Mouse (Mus musculus) megakaryocyte, adult 5-6 weeks (primary cell): ENCODE data around the gene Ganc. TPM values are rescaled to one million over a fixed set of nuclear protein-coding genes. Genes with fewer than 3 reads are reported as not detected.

ENCODE experiments used
- ATAC-seq: 2 replicates; pipeline ENCODE4 v1.8.0; 2016; ENCODE audit warnings: mild to moderate bottlenecking, inconsistent platforms; ENCODE audit not compliant: poor library complexity, severe bottlenecking
- total RNA-seq, 2 experiments: library from RNA; stranded (forward) in 1 of 2; stranded (reverse) in 1 of 2; fragments of 153-499, 151-499 nt in 1 of 2; fragments of 221-1000, 200-1000 nt in 1 of 2; gene quantifications; 2 replicates each; pipeline versions ENCODE4 v1.2.3 to v1.2.4; 2015 to 2017

Gene Ganc
- 10.8 and 11.9 TPM in 2 replicates for total RNA-seq (2015)
- total RNA-seq (2017) = 20.7 and 21.0 TPM in 2 replicates

DNA sequence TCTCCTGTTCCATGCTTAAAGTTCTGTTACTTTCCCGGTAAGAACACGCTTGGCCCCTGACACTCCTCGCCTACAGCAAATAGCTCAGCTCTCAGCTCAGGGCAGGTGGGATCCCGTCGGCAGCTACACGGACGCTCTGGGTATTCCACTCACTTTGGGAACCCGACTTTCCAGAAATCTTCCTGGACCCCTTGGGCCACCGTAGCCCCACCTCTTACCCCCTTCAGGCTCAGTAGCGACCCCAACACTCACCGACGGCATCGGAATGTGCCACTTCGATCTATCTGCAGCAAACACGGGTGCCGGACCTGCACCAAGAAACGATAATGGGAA is at the start of gene Ganc:
Ganc (plus strand) TSS at position 244 of the 333 bp plus-strand sequence.
- peak; percentile 25 for ATAC-seq

DNA sequence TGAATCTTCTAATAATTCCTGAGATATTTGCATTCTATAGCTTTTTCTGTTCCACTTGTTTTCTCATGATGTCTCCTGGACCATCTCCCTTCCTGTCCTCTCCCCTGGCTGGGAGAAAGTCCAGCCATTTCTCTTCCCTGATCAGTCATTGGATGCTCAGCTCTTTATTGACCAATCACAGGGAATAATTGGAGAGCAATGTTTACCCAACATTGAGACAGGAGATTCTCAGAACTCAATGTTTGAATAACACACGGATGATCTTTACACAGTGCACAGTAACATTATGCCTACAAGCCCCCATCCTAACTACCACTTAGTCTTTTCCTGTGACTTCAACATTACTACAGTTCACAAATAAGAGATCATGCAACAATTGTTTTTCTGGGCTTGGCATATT is 43.3 kb upstream of the Ganc start:
- no peak for ATAC-seq

DNA sequence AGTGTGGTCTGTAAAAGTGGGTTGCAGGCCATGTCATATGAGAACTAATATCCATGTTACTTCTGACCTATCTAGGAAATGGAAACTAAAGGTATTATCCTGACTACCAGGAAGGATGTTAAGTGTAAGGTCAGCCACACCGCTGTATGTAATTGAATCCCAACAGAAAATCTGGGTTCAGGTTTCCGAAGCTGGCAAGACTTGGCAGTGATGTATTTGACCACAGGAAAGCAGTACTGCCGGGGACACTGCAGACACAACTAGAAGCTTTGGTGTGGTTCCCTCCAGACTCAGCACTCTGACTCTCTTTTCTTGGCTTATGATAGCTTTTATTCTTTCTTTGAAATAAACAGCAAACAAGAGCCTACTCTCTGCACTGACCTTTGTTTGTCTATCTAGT is 37.2 kb upstream of the Ganc start:
- ATAC-seq = no peak

DNA sequence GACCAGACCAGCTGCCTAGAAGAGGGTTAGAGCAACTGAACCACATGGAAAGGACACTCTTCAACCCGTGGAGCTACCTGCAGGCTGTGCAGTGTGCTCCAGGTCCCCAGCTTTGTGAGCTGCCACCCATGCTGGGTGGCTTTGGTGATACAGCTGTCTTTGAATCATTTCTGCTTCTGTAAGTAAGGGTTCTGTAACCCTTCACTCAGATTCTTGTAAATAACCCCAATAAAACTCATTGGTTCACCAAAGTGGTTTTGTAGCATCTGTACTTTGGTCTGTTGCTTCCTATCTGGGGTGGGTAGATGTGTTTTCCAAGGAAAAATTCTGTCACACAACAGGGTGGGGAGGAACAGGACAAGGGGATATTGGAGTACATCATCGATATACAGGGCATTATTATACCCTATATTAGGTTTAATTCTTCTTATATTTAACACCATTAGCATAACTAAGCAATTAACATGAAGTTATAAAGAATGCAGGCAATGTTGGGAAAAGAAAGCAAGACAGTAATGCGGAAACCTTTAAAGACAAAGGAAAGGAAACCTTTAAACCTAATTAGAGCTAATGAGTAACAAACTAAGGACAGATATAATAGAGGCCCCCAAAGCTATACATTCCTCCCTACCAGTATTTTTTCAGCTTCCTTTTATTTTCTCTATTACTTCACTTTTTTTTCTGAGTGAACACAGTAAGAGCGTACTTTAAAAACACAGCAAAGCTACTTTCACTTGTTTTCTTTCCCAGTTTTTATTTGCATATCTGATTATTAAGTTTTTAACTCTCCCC is 36.1 kb upstream of the Ganc start:
- ATAC-seq = no peak

DNA sequence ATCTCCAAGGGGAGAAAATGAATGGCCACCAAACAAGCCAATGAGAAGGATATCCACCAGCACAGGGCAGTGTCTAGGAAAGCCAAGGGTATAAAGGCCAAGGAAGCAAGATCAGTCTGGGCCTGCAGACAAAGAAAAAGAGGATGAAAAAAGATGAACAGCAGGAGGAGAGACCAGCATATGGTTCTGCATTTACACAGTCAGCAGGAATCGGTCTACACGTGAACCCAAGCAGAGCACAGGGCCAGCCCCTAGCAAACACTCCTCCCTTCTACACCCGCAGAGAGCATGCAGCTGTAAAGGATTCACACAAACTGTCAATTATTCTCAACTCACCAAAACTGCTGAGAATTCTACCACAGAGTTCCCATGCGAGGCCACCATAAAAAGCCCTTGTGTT is 29.8 kb upstream of the Ganc start:
- no peak for ATAC-seq

DNA sequence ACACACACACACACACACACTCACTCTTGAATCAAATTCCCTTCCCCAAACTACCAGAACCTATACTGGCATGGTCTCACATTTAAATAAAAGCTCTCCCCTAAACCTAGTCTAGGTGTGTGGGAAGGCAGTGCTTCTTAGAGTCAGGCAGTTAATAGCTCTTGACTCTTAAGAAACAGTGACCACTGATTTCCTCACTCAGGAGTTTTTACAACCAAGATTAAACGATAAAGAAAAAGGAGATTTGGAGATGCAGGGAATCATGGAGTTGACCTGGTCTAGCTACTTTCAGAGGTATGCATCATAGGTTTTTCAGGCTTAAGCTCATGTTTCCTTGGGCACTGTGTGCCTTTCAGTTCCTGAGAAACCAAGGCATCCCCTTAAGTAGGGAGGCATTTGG is 17.4 kb upstream of the Ganc start:
- ATAC-seq = no peak

DNA sequence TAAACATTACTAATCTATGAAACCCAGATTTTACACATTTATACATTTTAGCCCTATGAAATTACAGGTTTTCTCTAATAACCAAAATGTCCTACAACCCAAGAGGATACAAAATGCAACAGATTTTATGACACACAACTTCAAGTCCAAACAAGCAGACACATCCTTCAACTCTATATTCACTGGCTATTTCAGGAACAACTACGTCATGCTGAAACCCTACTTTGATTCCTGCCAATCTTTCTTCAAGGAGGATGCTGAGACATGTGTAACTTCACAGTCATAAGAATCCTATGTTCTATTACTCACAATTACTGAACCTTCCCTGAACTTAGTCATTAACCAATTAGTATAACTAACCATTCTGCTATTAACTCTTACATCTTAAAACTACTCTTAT is 16.4 kb upstream of the Ganc start:
- no peak for ATAC-seq

DNA sequence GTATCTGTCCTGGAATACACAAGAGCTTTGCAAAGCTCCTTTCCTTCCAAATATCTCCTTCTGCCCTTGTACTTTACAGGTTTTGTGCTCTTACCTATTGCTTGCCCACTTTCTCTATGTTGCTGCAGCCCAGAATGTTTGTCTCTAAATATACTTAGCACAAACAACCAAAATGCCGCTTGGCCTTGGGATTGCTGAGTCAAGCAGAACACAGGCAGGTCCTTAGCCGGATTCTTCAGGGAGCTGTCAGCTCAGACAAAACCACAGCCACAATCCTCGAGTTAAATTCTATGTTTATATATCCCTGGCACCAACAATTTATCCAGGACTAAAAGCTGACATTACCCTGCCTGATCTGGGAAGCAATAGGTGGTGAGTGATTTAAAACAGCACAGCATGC is 14.3 kb upstream of the Ganc start:
- no peak for ATAC-seq

DNA sequence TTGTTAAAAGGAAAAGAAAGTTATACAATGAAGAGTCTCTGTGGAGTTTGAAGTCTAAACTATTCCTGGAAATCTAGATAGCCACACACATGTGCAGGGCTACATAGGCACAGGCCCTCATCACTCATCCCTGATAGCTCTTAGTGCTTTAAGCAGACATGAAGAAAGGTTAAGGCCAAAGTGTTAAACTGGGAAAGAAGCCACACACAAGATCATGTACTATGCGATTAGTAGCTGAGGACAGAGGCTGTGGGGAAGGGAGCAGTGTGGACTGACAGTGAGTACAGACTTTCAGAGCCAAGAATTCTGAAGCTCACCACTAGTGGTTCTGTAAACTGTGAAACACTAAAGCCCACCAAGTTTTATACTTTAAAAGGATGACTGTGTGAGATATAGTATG is 12.8 kb upstream of the Ganc start:
- no peak for ATAC-seq

DNA sequence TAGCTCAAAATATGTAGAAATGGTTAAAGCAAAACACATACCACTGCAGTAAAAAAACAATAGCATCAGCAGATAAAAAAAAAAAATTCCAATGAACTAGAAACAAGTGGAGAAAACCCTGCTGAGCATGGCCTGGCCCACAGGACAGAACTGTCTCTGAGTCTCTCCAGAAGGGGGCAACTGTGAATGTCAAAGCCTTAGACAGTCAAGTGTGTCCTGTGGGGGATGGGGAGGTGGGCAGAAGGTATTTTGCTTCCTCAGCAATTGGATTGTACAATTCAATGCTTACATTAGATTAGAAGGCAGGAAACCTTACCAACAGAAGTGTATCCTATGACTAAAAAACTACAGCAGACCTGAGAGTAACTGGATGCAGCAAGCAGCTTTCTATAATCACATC is 11.3 kb upstream of the Ganc start:
- no peak for ATAC-seq

DNA sequence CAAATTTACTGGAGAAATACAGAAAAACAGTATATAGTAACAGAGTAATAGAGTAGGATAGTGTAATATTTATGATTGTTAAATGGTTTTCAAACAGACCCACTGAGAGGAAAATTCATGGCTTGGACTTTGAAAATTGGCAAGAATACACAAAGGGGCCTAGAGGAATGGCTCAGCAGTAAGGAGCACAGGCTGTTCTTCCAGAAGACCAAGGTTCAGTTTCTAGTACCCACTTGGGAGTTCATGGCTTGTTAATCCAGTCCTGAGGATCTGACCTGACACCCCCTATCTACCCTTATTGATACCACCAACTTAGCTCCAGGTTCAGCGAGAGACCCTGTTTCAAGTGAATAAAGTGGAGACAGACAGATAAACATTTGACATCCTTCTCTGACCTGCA is 5.7 kb upstream of the Ganc start:
- no peak for ATAC-seq

DNA sequence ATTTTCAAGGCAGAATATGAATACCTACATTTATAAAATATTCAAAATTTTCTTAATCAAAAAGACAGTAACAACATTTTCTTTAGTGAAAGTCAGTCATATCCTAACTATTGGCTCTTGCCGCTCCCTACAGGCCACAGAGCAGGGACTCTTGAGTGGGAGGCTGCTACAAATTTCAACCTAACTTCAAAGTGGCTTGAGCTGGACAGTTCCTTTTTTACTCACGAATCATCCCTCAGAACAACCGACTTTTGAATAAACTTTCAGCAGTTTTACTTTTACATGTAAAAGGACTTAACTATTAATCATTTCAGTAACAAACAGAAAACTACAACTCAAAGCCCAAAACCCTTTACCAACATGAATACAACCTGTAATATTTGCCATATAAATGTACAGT is 883 bp upstream of the Ganc start:
- ATAC-seq = no peak

DNA sequence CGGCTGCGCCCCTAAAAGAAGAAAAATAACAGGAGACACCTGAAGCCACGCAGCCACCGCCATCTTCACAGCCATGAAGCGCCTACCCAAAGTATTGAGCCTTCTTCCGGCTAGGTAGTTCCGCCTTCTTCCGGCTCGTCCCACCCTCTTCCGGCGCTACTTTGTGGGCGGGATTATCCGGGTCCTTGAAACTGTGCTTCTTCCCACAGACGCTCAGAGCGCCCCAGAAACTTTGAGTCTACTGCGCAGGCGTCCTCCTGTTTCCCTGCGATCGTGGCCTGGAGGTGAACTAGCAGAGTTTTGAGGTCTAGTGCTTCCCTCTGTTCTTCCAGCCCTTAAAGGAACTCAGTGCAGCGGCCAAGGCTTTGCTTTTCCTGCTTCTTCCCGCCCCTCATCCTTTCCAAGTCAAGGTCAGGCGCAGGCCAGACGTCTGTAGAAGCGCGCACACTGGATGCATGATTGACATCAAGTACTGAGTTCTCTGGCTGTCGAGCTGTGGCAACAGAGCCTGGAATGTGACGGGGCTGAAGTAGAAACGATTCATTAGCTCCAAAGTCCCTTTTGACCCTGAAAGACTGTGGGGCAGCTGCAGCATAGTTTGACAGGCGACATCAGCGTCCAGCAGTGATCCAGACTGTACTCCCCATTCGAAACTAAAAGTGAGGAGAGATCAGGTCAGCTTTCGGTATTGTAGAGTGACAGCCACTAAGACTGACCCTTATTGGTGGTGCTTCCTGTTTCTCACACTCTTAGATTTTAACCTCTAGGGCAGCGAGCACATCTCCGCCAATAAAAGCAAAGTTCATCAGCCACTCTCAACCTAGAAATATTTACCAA is 508 bp downstream of the Ganc start, which contains the start of gene Tmem87a:
Tmem87a (minus strand) TSS at position 128 of the 837 bp plus-strand sequence.
- ATAC-seq = peak; percentile 94

DNA sequence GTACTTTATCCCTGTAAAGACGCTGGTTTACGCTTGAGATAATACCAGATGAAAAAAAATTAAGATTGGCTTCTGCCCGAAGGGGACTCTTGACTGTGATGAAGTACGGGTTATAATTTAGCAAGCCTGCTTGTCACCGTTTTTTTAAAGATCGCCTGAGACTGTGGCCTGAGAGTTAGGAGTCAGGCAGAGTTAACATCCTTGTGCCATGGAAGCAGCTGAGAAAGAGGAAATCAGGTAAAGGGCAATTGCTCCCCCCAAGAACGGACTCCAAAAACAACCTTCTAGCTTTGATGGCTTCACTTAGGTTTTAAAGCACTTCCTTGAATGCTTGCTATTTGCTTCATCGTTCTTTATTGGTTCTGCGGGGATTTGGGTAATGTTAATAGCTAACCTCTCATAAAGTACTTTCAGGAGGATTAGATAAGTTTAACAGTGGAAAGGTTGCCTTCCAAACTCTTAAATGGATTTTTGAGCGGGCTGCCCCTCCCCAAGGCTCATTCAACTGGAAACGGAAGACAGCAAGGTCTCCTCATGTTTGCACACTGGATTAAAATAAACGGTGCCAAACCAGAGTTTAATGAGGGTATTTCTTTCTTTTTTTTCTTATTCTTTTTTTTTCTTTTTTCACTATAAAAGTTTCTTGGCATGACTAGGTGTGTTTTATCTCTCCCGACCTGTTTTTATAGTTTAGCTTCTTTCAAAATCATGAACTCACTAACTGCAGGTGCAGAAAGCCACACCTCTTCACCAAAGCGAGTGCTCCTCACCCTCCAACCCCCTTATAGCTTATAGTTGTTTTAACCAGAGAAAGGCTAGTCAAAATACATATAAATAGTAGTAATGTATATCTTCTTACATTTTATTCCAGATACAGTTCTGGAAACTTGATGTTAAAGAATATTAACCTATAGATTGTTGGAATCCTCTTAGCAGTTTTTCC is 1.4 kb downstream of the Ganc start:
- peak; percentile 12 for ATAC-seq

DNA sequence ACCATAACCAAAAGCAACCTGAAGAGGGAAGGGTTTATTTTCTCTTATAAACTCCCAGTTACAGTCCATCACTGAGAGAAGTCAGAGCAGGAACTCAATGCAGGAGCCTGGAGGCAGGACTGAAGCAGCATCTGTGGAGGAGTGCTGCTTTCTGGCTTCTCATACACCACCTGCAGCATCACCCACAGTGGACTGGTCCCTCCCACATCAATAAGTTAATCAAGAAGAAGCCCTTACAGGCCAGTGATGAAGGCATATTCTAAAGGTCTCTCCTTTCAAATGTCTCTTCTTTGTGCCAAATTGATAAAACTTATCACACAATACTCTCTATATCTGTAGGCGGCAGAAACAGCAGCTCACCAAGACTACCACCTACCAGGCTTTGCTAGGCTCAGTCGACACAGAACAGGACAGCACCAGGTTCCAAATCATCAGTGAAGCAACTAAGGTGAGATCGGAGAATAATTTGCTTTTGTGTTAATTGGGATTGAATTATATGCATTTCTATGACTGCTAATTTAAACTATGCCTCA is 7.5 kb downstream of the Ganc start:
- no peak for ATAC-seq

DNA sequence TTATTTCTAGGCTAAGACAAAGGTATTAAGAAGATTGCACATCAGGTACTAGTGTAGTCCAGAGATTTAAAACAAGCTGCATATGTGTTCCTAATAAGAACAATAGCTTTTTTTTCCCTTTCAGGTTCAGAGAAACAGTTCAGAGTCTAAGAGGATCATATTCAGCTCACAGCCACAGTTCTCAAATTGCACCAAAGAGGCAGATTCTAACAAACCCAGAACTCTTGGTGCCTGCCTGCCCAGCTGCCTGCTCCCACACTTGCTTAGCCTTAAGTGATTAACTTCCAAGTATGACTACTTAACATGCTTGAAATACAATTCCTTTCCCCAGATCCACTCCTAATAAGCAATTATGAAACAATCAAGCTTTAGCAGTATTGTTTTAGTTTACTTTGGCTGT is 10.4 kb downstream of the Ganc start:
- ATAC-seq = no peak

DNA sequence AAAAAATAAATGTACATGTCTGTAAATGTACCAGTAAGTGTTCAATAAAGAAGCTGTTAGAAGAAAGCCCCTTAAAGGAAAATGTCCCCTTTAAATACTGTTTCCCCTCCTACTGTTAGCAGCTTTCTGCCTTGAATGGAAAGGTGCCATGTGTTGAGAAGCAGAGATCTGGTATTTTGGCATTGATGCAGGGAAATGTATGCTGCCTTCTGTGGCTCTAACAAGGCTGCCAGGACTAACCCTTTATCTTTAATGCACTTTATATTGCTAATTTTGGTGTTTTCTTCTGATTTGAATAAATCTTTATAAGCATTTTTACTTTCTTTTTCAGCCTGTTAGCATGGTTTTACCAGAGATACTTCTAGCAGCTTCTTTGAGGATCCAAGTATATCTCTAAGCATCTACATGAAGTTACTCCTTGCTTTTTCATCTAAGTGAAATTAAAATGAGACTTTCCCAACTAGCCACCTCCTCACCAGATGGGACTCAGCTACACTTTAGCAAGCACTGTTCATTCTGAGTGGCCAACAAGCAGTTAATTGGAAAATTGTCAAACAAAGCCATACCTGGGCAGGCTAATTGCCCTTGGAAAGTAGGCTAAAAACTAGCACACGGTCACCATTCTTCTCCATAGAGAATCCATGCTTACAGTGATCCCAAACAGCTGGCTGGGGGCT is 11.2 kb downstream of the Ganc start:
- ATAC-seq = no peak

DNA sequence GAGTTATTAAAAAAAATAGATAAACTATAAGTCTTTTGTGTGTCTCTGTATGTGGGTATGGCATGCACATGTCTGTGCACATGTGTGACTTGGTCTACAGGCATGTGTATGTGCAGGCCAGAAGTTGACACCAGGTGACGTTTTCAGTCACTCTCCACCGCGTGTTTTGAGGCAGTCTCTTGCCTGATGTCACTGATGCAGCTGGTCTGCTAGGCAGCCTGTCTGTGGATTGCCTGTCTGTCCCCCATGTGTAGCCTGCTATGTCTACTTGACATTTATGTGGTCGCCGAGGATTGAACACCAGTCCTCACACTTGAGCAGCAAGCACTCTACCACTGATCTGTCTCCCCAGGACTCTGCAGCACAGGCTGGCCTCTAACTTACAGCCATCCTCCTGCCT is 20.7 kb downstream of the Ganc start:
- ATAC-seq = no peak

DNA sequence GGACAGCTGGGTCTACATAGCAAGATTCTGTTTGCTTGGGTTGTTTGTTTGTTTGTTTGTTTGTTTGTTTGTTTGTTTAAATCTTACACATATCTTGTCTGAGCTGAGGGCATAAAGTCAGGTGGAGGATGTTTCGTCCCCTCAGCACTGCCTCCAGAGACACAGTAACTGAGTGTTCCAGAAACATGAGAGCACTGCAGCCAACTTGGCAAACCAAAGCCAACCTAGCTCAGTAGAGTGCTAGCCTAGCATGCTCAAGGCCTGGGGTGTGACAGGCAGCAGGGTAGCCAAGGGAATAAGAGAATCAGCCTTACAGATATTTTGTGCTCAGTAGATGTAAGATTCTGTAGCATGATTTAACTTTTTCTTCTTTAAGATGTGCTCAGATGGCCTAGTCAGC is 40.8 kb downstream of the Ganc start:
- ATAC-seq = no peak

DNA sequence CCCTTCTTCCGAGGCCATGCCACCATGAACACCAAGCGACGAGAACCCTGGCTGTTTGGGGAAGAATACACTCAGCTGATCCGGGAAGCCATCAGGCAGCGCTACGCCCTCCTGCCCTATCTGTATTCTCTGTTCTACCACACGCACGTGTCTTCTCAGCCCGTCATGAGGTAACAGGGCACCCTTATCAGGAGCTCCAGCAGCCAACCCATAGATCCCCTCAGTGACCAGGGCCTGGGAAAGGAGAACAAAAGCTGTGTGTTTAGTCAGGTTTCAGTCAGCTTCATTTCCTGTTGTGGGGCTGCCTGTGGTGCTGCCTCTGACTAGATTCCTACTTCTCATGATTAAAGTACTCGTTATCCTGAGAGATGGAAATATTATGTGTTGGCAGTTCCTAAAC is 42.7 kb downstream of the Ganc start:
- ATAC-seq = peak; percentile 85
